In the genomic region with DNA sequence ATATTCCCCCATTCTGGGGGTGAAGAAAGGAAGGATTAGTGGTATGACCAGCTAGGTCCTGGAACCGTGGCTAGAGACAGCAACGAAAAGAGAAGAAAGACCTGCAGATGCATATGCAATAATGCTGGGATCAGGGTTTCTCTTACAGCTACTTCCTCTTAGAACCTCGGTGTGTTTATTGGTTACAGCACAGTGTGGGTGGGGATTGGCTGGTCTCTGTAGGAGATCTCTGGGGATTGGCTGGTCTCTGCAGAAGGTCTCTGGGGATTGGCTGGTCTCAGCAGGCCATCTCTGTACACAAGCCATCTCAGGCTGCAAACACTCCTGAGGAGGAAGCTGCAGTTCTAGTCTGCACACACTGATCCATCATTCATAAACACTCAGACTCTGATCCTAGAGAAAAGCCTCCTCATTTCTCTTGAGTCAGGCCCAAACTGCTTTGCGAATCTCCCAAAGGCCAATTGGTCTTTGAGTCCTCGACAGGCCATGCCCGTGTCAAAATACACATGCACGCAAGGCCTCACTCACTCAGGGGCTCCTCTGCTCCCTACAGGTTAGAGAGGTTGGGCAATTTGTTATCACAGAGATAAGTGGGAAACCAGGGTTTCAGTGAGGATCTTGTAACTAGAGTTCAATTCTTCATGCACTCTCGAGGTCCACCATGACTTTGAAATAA, we compare ENCODE assay signal across 9 mouse cellular contexts. TPM values are rescaled to one million over a fixed set of nuclear protein-coding genes. Genes with fewer than 3 reads are reported as not detected.
DNase-seq lines count a peak whose midpoint lies in the region; ATAC-seq and TF ChIP-seq lines count a peak whose summit lies in the region.
"Had no signal": no experiment of that assay in that cellular context is flagged by ENCODE, and none has a peak within 500 bp of the region (broad histone marks: within the 10 kb centered on the region; RNA-seq: fewer than 3 reads in every experiment).

No protein-coding gene starts in this region.

- H3K9ac ChIP-seq in forebrain, embryonic 12.5 days, result no peak overlapping the region
- no peak overlapping the region for H3K9ac ChIP-seq in forebrain, embryonic 15.5 days (replicated peaks)

- H3K9me3 ChIP-seq in forebrain, embryonic 12.5 days, result no peaks in the 10 kb centered on the region
- H3K9me3 ChIP-seq in forebrain, embryonic 15.5 days, result no peaks in the 10 kb centered on the region
- no peaks in the 10 kb centered on the region for H3K9me3 ChIP-seq in G1E (replicated peaks)

- TF ChIP-seq CTCF in G1E (IDR thresholded peaks at IDR 0.05; ENCODE audit: low read depth, low read length), result no peak

- H3K4me1 ChIP-seq in forebrain, embryonic 12.5 days, result peaks cover 26% of the 10 kb centered on the region
- peaks cover 16% of the 10 kb centered on the region for H3K4me1 ChIP-seq in forebrain, embryonic 15.5 days
- H3K4me1 ChIP-seq in G1E (ENCODE audit: insufficient read depth, low read depth, low read length), result peaks cover 67% of the 10 kb centered on the region

- intact Hi-C loops in heart, postnatal 10 days (cut with DNase I), result loop anchor here (10.0 kb wide), 1 partner anchor 395 kb away; a partner anchor contains a TSS

- 0 out of 2 replicates have a peak overlapping the region, but pooled peaks have one; percentile 5 for H3K27ac ChIP-seq in forebrain, embryonic 12.5 days
- H3K27ac ChIP-seq in forebrain, embryonic 15.5 days (replicated peaks), result no peak overlapping the region; the same call in 1 of the 2 replicates

- 84% methylated on average over 8 of the region's 8 CpGs for WGBS in forebrain, embryonic 12.5 days
- WGBS in forebrain, embryonic 15.5 days, result 82% methylated on average over 8 of the region's 8 CpGs

- H3K4me2 ChIP-seq in forebrain, embryonic 12.5 days, result no peak overlapping the region
- H3K4me2 ChIP-seq in forebrain, embryonic 15.5 days (replicated peaks), result no peak overlapping the region

- no peak for ATAC-seq in forebrain, embryonic 12.5 days (ENCODE audit: low FRiP score)
- ATAC-seq in forebrain, embryonic 15.5 days (replicated peaks), result no peak
- ATAC-seq in G1E (ENCODE audit: extremely low read depth, insufficient number of reproducible peaks, low FRiP score, poor library complexity, severe bottlenecking), result peak; percentile 85

- H3K36me3 ChIP-seq in forebrain, embryonic 12.5 days (replicated peaks), result no peaks in the 10 kb centered on the region
- no peaks in the 10 kb centered on the region for H3K36me3 ChIP-seq in forebrain, embryonic 15.5 days
- no peaks in the 10 kb centered on the region for H3K36me3 ChIP-seq in G1E (replicated peaks)

- no peak overlapping the region for H3K4me3 ChIP-seq in forebrain, embryonic 12.5 days (replicated peaks)
- no peak overlapping the region for H3K4me3 ChIP-seq in forebrain, embryonic 15.5 days
- no peak overlapping the region for H3K4me3 ChIP-seq in G1E (ENCODE audit: low read depth, low read length)

- peak; percentile 79 for DNase-seq in G1E (ENCODE audit: low spot score)
- DNase-seq in heart, postnatal 10 days, result peak; percentile 36 to 41
- DNase-seq in lung, postnatal 36 days, result peak; percentile 64
- no peak for DNase-seq in cerebellum, adult 9-10 months
- DNase-seq in frontal cortex, postnatal 25 days (ENCODE audit: low spot score in 2 of 2), result no peak
- no peak for DNase-seq in ovary, adult 18-20 months (ENCODE audit: low spot score)
- DNase-seq: kidney, adult 8-10 months had no signal

- no peaks in the 10 kb centered on the region for H3K27me3 ChIP-seq in forebrain, embryonic 12.5 days
- H3K27me3 ChIP-seq in forebrain, embryonic 15.5 days, result no peaks in the 10 kb centered on the region
- peaks cover 7% of the 10 kb centered on the region; the same call in 1 of the 2 replicates for H3K27me3 ChIP-seq in G1E (ENCODE audit: insufficient read depth, low read length)

RNA-seq across cellular contexts. Expression of a gene that starts 35.1 kb away (rescaled TPM):
- polyA plus RNA-seq in forebrain, embryonic 12.5 days (2016; fragmentation: Nextera tagmentation; extraction: Ambion mirVana), result 77.0 and 79.2 TPM in 2 replicates
- 56.0 and 59.9 TPM in 2 replicates for polyA plus RNA-seq in forebrain, embryonic 15.5 days (2015; fragmentation: Nextera tagmentation; extraction: Ambion mirVana)
- total RNA-seq in G1E (2014; fragmentation: Nextera tagmentation) (16.8 and 19.0 TPM in 2 replicates), G1E (2017) (29.3 and 34.9 TPM in 2 replicates)
- 37.1 and 48.3 TPM in 2 replicates for polyA plus RNA-seq in G1E (2012)
- 100 to 1,000 TPM; 124 to 128 TPM for total RNA-seq in heart, postnatal 10 days (2021)

Comparison
In these comparisons a context has a peak if more than half of its experiments do, and no peak if none do; other contexts are left out.
1. DNase-seq: peak in G1E (single experiment), heart, postnatal 10 days (2 of 2) and lung, postnatal 36 days (single experiment); none in cerebellum, adult 9-10 months (single experiment), frontal cortex, postnatal 25 days (0 of 2) and ovary, adult 18-20 months (single experiment).